Mouse (Mus musculus) CD8-positive naive resting alpha-beta T cell, adult 2 months (primary cell): ENCODE data around the gene Slco1b2.
"Not testable (repeated sequence)": the region's sequence is repeated elsewhere in the genome, so short reads cannot be mapped to it uniquely, and the experiment has no call there.

Experiments used
- DNase-seq, 2 experiments: peaks; one replicate each; pipeline ENCODE4 v3.0.0; 2022; ENCODE audit warnings: low read depth in 2 of 2, low spot score in 2 of 2

Slco1b2 gene

DNA sequence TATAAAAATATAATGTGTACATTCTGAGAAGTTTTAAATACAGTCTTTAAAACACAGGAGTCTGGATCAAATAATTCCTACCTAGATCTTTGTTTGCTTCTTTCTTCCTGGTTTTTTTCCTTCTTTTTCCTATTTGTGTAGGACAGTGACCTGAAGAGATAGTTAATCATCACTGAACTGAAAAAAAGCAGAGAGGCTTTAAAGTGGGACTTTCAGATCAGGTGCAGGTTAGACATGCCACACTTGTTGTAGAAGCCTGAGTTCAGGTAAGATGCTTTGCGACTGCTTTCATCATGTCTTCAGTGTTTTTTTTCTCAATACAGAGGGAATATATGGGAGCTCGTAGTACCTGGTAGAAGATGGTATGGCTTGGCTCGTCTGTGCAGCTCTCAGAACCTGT is at the start of gene Slco1b2:
Slco1b2 (plus strand) TSS at position 228 of the 400 bp plus-strand sequence.
- no peak for DNase-seq

DNA sequence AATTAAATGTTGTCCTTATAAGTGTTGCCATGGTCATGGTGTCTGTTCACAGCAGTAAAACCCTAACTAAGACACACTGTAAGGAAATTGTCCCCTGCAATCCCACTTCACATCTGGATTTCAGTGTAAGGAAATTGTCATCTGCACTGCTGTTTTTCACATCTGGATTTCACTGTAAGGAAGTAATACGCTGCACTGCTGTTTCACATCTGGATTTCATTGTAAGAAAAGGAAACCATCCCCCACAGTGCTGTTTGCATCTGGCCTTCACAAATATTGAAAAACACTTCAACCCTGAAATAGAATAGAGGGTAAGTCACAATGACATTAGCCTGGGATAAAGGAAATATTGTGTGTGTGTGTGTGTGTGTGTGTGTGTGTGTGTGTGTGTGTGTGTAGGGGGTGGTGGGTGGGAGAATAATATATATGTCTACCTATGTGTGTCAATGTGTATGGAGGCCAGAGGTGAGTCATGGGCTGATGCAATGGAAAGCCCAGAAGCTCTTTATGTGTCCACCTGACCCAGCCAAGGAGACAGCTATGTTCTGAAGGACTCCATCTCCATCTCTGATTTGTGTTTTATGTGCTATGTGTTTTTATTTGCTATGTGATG is 44.4 kb upstream of the Slco1b2 start:
- no peak for DNase-seq

DNA sequence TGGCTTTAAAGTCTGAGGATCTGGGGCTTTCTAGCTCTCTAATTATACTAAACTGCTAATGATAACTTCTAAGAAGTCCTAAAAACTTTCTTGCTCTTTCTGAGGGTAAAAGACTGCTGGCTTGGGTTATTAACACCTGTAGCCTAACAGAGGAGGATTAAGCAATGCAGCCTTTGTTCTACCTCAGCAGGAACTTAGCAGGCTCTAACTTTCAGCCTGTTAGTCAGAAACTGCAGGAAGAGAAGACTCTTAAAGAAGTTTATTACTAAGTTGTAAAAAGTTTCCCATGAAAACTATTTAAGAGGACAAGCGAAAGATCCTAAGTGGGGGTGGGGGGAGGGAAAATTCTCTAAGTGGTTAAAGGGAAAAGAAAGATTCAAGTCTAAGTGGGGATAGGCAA is 39.3 kb upstream of the Slco1b2 start:
- DNase-seq: no peak

DNA sequence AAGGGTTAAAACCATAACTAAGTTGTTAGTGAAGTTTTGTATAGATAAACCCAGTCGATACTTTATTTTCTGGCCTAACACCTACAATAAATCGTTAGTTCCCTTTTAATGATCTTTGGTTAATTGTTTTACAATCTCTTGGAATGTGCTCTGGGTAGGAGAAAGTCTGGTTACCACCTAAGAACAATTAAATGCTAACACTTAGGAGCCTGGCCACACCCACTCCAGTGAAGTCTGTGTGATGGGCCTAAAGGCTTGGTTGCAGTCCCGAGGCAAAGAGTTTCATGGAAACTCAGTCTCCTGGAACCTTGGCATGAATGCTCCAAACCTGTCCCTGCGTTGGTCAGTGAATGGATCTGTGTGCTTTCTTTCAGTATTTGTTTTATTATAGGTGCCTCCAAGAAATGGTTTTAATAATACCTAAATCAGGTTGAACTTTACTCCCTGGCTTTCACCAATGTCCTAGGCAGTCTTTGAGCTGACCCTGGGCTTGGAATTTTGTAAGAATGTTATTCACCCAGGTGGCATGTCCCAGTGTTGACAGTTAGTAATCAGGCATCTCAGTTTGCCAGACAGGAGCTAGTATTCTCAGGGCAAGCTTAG is 38.6 kb upstream of the Slco1b2 start:
- DNase-seq: not testable (repeated sequence)

DNA sequence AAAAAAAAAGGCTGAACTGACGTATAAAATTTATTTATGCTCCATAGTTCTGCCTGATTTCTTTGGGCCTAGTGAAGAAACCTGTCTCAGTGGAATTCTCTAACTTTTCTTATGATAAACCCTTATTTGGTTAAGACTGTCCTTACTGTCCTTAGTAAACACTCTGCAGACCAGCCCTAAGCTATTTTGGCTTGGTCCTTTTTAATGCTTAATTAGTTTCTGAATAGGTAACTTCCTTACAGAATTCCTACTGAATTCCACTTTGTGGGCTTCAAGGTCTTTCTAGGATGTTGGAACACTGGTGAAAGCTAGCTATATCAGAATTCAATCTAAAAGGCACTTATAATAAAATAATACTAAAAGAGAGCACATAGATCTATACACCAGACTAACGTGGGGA is 33.2 kb upstream of the Slco1b2 start:
- no peak for DNase-seq

DNA sequence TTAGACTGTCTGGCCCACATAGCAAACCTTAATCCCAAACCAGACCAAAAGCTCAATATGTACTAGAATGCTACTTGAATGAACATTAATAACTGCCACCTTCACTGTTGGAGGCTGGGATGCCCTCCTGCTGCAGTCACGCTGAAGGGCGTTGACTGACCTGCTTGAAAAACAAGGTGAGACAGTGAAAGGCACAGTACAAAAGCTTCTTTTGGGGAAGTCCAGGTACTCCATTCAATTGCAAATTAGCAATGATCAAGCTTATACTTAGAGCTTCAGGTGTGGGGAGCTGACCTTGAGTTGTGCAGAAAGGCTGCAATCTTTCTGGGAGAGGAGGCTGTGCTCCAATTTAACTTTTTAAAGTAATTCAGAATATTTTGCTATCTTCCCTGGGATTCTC is 32.3 kb upstream of the Slco1b2 start:
- no peak for DNase-seq

DNA sequence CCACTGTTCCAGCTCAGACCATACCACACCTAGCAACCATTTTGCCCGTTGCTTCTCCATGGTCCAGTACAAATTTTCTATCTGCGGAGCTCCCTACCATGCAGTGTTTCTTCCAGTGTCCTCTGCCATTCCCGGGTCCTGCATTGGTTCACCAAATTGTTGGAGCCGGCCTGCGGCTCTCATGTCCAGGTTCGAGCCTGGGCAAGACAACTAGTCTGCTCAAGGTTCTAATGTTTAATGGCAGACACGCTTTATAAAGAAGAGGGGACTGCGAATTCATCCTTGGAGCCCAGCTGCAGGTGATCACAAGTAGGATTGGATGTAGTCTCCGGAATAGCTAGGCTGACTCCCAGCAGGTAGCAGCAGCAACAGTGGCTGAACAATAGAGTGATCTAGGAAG is 28.4 kb upstream of the Slco1b2 start:
- no peak for DNase-seq

DNA sequence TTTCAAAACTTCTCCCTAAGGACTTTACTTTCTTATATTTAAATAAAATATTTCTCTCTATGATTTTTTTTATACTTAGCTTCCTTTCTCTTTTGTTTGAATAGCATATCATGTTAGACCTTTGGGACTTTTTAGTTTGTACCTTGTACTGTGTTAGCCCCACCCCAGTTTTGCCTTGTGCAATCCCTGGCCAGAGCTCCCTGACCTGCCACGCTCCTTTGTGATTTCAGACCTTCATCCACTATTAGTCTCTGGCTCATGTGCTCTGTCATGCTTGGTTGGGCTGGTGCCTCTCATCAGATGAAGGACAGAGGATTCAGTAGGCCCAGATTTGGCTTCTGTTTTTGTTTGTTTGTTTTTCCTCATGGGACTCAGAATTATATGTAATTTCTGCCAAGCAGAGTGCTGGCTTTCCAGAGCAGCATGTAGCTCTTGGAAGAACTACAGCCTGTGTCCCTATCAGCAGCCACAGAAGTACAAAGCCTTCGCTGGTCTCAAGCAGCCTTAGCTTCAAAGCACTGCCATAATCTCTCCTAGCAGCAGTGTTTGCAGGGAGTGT is 18.5 kb upstream of the Slco1b2 start:
- no peak for DNase-seq

DNA sequence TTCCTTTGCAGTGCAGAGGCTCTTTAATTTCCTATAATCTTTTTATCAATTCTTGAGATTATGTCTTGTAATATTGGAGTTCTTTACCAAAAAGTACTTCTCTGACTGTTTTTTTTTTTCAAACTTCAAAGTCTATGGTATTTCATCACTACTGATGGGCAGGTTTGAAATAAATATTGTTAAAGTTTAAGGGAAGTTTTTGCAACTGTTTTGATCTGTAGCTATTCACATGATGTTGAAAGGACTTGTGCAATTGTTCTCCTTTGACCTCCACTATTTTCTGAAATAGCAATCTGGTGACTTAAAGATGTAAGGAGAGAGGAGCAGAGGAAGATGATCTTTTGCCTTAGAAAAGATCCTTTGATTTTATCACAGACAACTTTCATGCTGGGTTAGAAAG is 15.3 kb upstream of the Slco1b2 start:
- no peak for DNase-seq

DNA sequence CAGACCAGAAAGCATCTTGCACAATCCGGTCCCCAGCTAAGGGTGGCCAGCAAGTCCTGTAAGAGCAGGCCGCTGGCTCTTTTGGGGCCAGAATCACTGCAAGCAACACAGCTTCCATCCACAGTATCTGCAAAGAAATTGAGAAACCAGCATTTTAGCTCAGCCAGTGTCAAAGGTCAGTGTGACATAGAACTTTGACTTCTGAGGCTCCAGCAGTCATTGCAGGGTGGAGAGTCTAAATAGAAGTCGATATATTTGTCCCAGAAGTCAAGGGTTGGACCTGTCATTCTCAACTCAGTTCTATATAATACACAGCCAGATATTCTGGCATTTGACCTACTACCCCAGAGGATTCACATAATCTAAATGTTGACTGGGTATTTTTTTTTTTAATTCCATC is 14.0 kb upstream of the Slco1b2 start:
- DNase-seq: no peak

DNA sequence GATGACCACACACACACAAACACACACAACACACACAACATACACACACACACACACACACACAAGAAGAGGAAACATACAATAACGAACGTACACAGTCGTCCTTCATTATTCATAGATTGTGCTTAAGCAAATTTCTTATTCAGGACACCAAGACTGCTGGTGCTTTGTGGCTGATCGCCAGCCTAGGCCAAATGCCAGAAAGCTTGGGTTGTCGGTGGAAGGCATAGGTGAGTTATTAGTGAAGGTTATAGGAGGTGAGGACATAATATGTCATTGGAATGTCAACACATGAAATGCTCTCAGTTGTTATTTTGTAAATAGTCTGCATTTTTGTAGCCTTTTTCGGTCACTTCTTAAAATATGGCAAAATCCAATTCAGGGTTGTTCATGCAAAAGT is 3.6 kb downstream of the Slco1b2 start:
- no peak for DNase-seq

DNA sequence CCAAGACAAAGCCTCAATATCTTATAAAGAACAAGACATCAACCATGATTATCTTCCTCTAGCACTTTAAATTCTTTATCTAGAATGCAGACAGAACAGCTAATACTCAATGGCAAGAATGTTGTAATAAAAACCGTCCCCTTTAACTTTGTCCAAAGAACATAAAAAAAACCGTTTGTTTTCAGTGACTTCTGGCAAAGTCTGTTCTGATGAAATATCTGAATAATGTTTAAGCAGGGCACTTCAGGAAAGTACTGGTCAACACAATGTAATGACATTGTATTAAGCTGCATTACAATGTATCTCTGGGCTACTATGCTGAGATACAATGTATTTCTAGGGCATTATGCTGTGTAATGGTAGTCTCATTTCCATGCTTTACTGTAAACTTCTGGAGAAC is 5.9 kb downstream of the Slco1b2 start:
- DNase-seq: no peak

DNA sequence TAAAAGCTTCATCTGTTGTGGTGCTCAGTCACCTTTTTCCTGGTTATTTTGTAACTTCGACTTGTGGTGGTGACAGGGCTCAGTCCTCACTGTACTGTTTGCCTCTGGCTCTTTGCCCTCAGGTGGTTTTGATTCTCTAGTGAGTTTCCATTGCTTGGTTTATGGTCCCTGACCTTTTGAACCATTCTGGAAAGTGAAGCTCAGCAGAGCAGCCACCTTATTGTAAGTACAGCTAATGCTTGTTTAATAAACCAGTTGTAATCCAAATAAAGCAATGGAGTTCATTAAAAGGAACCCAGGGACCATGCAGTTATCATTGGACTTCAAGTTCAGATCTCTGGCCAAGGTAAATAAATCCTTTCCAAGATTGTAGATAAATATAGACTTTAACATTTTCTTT is 11.3 kb downstream of the Slco1b2 start:
- no peak for DNase-seq

DNA sequence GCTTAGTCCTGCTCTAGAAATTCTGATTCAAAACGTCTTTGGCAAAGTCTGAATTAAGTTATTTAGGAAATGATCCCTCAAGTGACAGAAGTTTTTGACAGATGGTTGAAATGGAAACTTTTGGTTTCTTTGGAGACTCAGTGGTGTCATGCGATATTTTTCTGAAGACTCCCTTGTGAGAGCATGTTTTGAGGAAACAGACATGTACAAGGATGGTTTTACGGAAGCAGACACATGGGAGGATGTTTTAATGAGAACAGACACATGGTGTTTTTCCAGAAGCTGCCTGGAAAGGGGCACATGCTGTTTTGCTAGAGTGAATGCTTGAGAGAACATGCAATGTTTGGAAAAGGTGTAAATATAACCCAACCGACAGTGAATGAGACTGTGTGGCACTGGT is 57.7 kb downstream of the Slco1b2 start:
- DNase-seq: no peak

DNA sequence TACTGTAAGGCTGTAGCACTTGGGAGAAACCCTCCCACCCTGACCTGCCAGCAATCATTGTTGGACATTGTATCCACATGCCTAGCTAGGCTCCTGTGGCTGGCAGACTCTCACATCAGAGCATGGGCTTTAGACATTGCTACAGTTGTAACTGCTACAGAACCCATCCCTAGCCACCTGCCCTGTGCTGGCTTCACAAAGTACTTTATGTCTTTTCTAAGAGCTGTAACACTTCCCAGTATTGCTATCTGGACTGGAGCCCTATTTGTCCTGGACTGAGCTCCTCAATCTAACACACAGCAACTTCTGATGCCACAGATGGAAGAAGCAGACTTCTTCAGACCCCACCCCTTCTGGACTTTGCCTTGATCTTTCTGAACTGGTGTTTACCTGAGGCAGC is 61.9 kb downstream of the Slco1b2 start:
- no peak for DNase-seq
